In genomic region chr12:108702185-108702584, GRCm38 (mm10) we compare ENCODE assay signal across 9 mouse cellular contexts. TPM values are rescaled to one million over a fixed set of nuclear protein-coding genes. Genes with fewer than 3 reads are reported as not detected.
DNase-seq lines count a peak whose midpoint lies in the region; ATAC-seq and TF ChIP-seq lines count a peak whose summit lies in the region.
"Had no signal": no experiment of that assay in that cellular context is flagged by ENCODE, and none has a peak within 500 bp of the region (broad histone marks: within the 10 kb centered on the region; RNA-seq: fewer than 3 reads in every experiment).

Gene Degs2, minus strand, starts transcription at chr12:108702315.

- H3K4me2 ChIP-seq in hindbrain, embryonic 12.5 days (replicated peaks) = peak within 1 kb of the TSS; percentile 48
- H3K4me2 ChIP-seq in limb, embryonic 14.5 days (replicated peaks; ENCODE audit: low read depth, low read length, severe bottlenecking) = peak within 1 kb of the TSS; percentile 47
- H3K4me2 ChIP-seq in neural tube, embryonic 14.5 days (ENCODE audit: low read depth, low read length) = peak within 1 kb of the TSS; percentile 41

- H3K27me3 ChIP-seq in hindbrain, embryonic 12.5 days = peaks cover 44% of the 10 kb centered on the region
- peaks cover 27% of the 10 kb centered on the region for H3K27me3 ChIP-seq in limb, embryonic 14.5 days (ENCODE audit: control insufficient read depth, insufficient read depth, low read length)
- H3K27me3 ChIP-seq in neural tube, embryonic 14.5 days (ENCODE audit: control insufficient read depth, insufficient read depth, low read length) = peaks cover 8% of the 10 kb centered on the region

- H3K36me3 ChIP-seq in hindbrain, embryonic 12.5 days = no peaks in the 10 kb centered on the region
- no peaks in the 10 kb centered on the region for H3K36me3 ChIP-seq in limb, embryonic 14.5 days (ENCODE audit: control insufficient read depth, insufficient read depth, low read length)
- H3K36me3 ChIP-seq in neural tube, embryonic 14.5 days (ENCODE audit: control insufficient read depth, insufficient read depth, low read length) = no peaks in the 10 kb centered on the region

- H3K4me1 ChIP-seq in hindbrain, embryonic 12.5 days = peaks cover 10% of the 10 kb centered on the region
- H3K4me1 ChIP-seq in limb, embryonic 14.5 days (ENCODE audit: control insufficient read depth, insufficient read depth, low read length) = no peaks in the 10 kb centered on the region; the same call in 1 of the 2 replicates
- 0 out of 2 replicates have a peak, but pooled peaks cover 4% of the 10 kb centered on the region for H3K4me1 ChIP-seq in neural tube, embryonic 14.5 days (ENCODE audit: control insufficient read depth, insufficient read depth, low read length)

- ATAC-seq in hindbrain, embryonic 12.5 days (ENCODE audit: low FRiP score) = no peak
- no peak; the same call in 1 of the 2 replicates for ATAC-seq in limb, embryonic 14.5 days (ENCODE audit: low FRiP score, low read depth)
- ATAC-seq in neural tube, embryonic 14.5 days (ENCODE audit: low read depth) = peak; percentile 41
- ATAC-seq in activated CD4-positive, CD25-positive, alpha-beta regulatory T cell, adult 4 months = no peak

- no peaks in the 10 kb centered on the region for H3K9me3 ChIP-seq in hindbrain, embryonic 12.5 days (replicated peaks)
- no peaks in the 10 kb centered on the region for H3K9me3 ChIP-seq in limb, embryonic 14.5 days (ENCODE audit: control insufficient read depth, low read length)
- H3K9me3 ChIP-seq in neural tube, embryonic 14.5 days (ENCODE audit: control insufficient read depth, low read length) = no peaks in the 10 kb centered on the region

- no peak within 1 kb of the TSS for H3K9ac ChIP-seq in hindbrain, embryonic 12.5 days
- H3K9ac ChIP-seq in limb, embryonic 14.5 days (ENCODE audit: low read depth, low read length, severe bottlenecking) = no peak within 1 kb of the TSS
- no peak within 1 kb of the TSS for H3K9ac ChIP-seq in neural tube, embryonic 14.5 days (replicated peaks; ENCODE audit: low read depth, low read length)

- DNase-seq in ovary, postnatal 14 days (ENCODE audit: low spot score) = peak; percentile 36
- DNase-seq in ovary, adult 18-20 months (ENCODE audit: low spot score) = no peak
- no peak for DNase-seq in limb, embryonic 14.5 days (ENCODE audit: low spot score)
- DNase-seq in adrenal gland, adult 18-20 months (ENCODE audit: low spot score in 2 of 2) = no peak
- no peak for DNase-seq in layer of hippocampus, adult 8-10 months (ENCODE audit: low spot score in 2 of 2)

- H3K27ac ChIP-seq in hindbrain, embryonic 12.5 days = no peak within 1 kb of the TSS
- H3K27ac ChIP-seq in limb, embryonic 14.5 days (replicated peaks; ENCODE audit: low read depth, low read length) = no peak within 1 kb of the TSS
- H3K27ac ChIP-seq in neural tube, embryonic 14.5 days (ENCODE audit: low read depth, low read length) = no peak within 1 kb of the TSS

- no peak for TF ChIP-seq POLR2A in limb, embryonic 14.5 days (IDR thresholded peaks at IDR 0.05; ENCODE audit: borderline replicate concordance, extremely low read depth, insufficient read depth, insufficient read length)

- WGBS in hindbrain, embryonic 12.5 days = 2% methylated on average over 32 of the region's 32 CpGs
- WGBS in limb, embryonic 14.5 days = under 1% methylated on average over 30 of the region's 32 CpGs
- whole genome bisulfite sequencing in neural tube, embryonic 14.5 days = 1% methylated on average over 32 of the region's 32 CpGs

- H3K4me3 ChIP-seq in hindbrain, embryonic 12.5 days = peak within 1 kb of the TSS; percentile 22
- H3K4me3 ChIP-seq in limb, embryonic 14.5 days (replicated peaks; ENCODE audit: low read length) = peak within 1 kb of the TSS; percentile 25
- H3K4me3 ChIP-seq in neural tube, embryonic 14.5 days (ENCODE audit: low read depth, low read length) = peak within 1 kb of the TSS; percentile 16
- H3K4me3 ChIP-seq: myocyte had no signal

RNA-seq across cellular contexts. Expression of gene Degs2, which starts in this region (rescaled TPM):
- polyA plus RNA-seq in hindbrain, embryonic 12.5 days (2016; fragmentation: Nextera tagmentation; extraction: Ambion mirVana) = 1.7 and 2.2 TPM in 2 replicates
- not detected in 2 replicates for polyA plus RNA-seq in limb, embryonic 14.5 days (2012; rRNA removed)
- polyA plus RNA-seq in limb, embryonic 14.5 days (2014; fragmentation: Nextera tagmentation; extraction: Ambion mirVana) = 1.1 and 1.8 TPM in 2 replicates
- 3.0 and 3.4 TPM in 2 replicates for polyA plus RNA-seq in neural tube, embryonic 14.5 days (2014; fragmentation: Nextera tagmentation; extraction: Ambion mirVana)
- under 1 TPM in 1 of 2 experiments, not detected in 1; 0.17 TPM for total RNA-seq in adrenal gland, adult 18-20 months (2021)
- total RNA-seq in layer of hippocampus, adult 8-10 months (2022) = 1 to 10 TPM; 3.9 to 5.8 (median 5.5) TPM
- polyA plus RNA-seq in activated CD4-positive, CD25-positive, alpha-beta regulatory T cell, adult 4 months (2017; shearing (Covaris generic)) = 1 to 10 TPM; 3.6 to 5.6 TPM

Comparison
In these comparisons a context has a peak if more than half of its experiments do, and no peak if none do; other contexts are left out.
1. RNA of gene Degs2 (total RNA-seq): 3.9 to 5.8 TPM in layer of hippocampus, adult 8-10 months; 0.17 TPM in adrenal gland, adult 18-20 months; every median in the first group is over 4 times any median in the second.
2. Peak in every context shown above with its lines, with median percentiles within 50 percentile points of each other: H3K4me2 ChIP-seq and H3K4me3 ChIP-seq.